Mouse (Mus musculus) heart, embryonic 11.5 days (tissue): ENCODE data around the gene Mpped2. TPM values are rescaled to one million over a fixed set of nuclear protein-coding genes. Genes with fewer than 3 reads are reported as not detected.
A peak's percentile ranks its signal among the peaks of the same experiment; 100 is the strongest.

ENCODE experiments used
- ATAC-seq: fragments of 200-750 bp; cut with Nextera tagmentation; replicated peaks from 2 replicates; pipeline ENCODE4 v1.8.0; 2017; ENCODE audit warnings: moderate library complexity; ENCODE audit not compliant: insufficient number of reproducible peaks, low FRiP score, low TSS enrichment
- H3K27ac ChIP-seq: fragments of 300-500 bp; sonication (generic); 2 replicates; pipeline ENCODE4 v1.5.1; 2014; ENCODE audit warnings: mild to moderate bottlenecking, low read depth, low read length
- H3K27me3 ChIP-seq: fragments of 300-500 bp; sonication (generic); 2 replicates; pipeline ENCODE4 v1.6.1; 2014; ENCODE audit warnings: mild to moderate bottlenecking, low read length, mixed read lengths; ENCODE audit not compliant: control insufficient read depth, insufficient read depth
- H3K36me3 ChIP-seq: fragments of 300-500 bp; sonication (generic); 2 replicates; pipeline ENCODE4 v1.6.1; 2014; ENCODE audit warnings: mild to moderate bottlenecking, low read length, moderate library complexity, mixed read lengths; ENCODE audit not compliant: control insufficient read depth, insufficient read depth
- H3K4me1 ChIP-seq: fragments of 300-500 bp; sonication (generic); 2 replicates; pipeline ENCODE4 v1.6.1; 2014; ENCODE audit warnings: low read length; ENCODE audit not compliant: control insufficient read depth, insufficient read depth
- H3K4me2 ChIP-seq: fragments of 300-500 bp; sonication (generic); 2 replicates; pipeline ENCODE4 v1.6.1; 2014; ENCODE audit warnings: mild to moderate bottlenecking, moderate library complexity
- H3K4me3 ChIP-seq: fragments of 300-500 bp; sonication (generic); 2 replicates; pipeline ENCODE4 v1.5.1; 2014; ENCODE audit warnings: low read depth, low read length
- H3K9ac ChIP-seq: fragments of 300-500 bp; sonication (generic); 2 replicates; pipeline ENCODE4 v1.6.1; 2014; ENCODE audit warnings: mild to moderate bottlenecking, low read depth, low read length, moderate library complexity
- H3K9me3 ChIP-seq: fragments of 300-500 bp; sonication (generic); replicated peaks from 2 replicates; pipeline ENCODE4 v1.6.1; 2016; ENCODE audit warnings: low read length; ENCODE audit not compliant: control insufficient read depth
- WGBS: fragments of 180-500 bp; shearing (Covaris S2); extraction: QIAGEN DNeasy Blood & Tissue Kit; methylation state at CpG from one replicate; pipeline ENCODE4 v1.1.7; 2014; ENCODE audit not compliant: insufficient replicate concordance; 5-methylcytosine and 5-hydroxymethylcytosine counted together
- polyA plus RNA-seq: library from polyadenylated mRNA; unstranded; fragments of >200 nt; fragmentation: Nextera tagmentation; extraction: Ambion mirVana; gene quantifications from 2 replicates; pipeline ENCODE4 v1.2.1, GENCODE M21; 2014

The Mpped2 gene
- polyA plus RNA-seq = 124 and 126 TPM in 2 replicates

GRCm38 (mm10) chr2:106692783-106693701 is at the start of gene Mpped2:
Gene Mpped2, plus strand, starts transcription at chr2:106693269.
- no peaks in the 10 kb centered on the region for H3K9me3 ChIP-seq
- H3K36me3 ChIP-seq = no peaks in the 10 kb centered on the region
- peak within 1 kb of the TSS; percentile 92 for H3K4me2 ChIP-seq
- no peaks in the 10 kb centered on the region for H3K27me3 ChIP-seq
- WGBS = under 1% methylated on average over 56 of the region's 56 CpGs
- H3K27ac ChIP-seq = peak within 1 kb of the TSS; percentile 94
- peak; percentile 54 for ATAC-seq
- peak within 1 kb of the TSS; percentile 91 for H3K9ac ChIP-seq
- H3K4me3 ChIP-seq = peak within 1 kb of the TSS; percentile 75
- peaks cover 12% of the 10 kb centered on the region; the same call in 1 of the 2 replicates for H3K4me1 ChIP-seq

GRCm38 (mm10) chr2:106644782-106645181 is 48.3 kb upstream of the Mpped2 start:
- ATAC-seq = no peak
- no peak overlapping the region for H3K4me3 ChIP-seq
- no peak overlapping the region for H3K27ac ChIP-seq
- no peak overlapping the region for H3K9ac ChIP-seq
- H3K4me1 ChIP-seq = no peaks in the 10 kb centered on the region
- H3K4me2 ChIP-seq = no peak overlapping the region
- 81% methylated on average over 3 of the region's 3 CpGs for WGBS
- H3K27me3 ChIP-seq = no peaks in the 10 kb centered on the region
- H3K36me3 ChIP-seq = no peaks in the 10 kb centered on the region
- H3K9me3 ChIP-seq = no peaks in the 10 kb centered on the region

- peaks cover 5% of the 10 kb centered on the region; the same call in 1 of the 2 replicates for H3K4me1 ChIP-seq
- peak overlapping the region; percentile 48 for H3K4me3 ChIP-seq
- H3K9ac ChIP-seq = peak overlapping the region; percentile 72
- ATAC-seq = peak; percentile 82
- H3K4me2 ChIP-seq = peak overlapping the region; percentile 69
- no peaks in the 10 kb centered on the region for H3K36me3 ChIP-seq
- 6% methylated on average over 25 of the region's 25 CpGs for WGBS
- no peaks in the 10 kb centered on the region for H3K9me3 ChIP-seq
- H3K27ac ChIP-seq = peak overlapping the region; percentile 81
- no peaks in the 10 kb centered on the region for H3K27me3 ChIP-seq
Observed at GRCm38 (mm10) chr2:106649686-106650570, 43.1 kb upstream of the Mpped2 start.

- no peaks in the 10 kb centered on the region for H3K9me3 ChIP-seq
- H3K4me3 ChIP-seq = no peak overlapping the region
- peaks cover 12% of the 10 kb centered on the region for H3K4me1 ChIP-seq
- peak; percentile 83 for ATAC-seq
- peak overlapping the region; percentile 9 for H3K4me2 ChIP-seq
- no peak overlapping the region for H3K9ac ChIP-seq
- WGBS = 31% methylated on average over 8 of the region's 8 CpGs
- no peaks in the 10 kb centered on the region for H3K27me3 ChIP-seq
- peak overlapping the region; percentile 67; the same call in 1 of the 2 replicates for H3K27ac ChIP-seq
- no peaks in the 10 kb centered on the region for H3K36me3 ChIP-seq
Observed at GRCm38 (mm10) chr2:106652151-106652550, 40.9 kb upstream of the Mpped2 start.

GRCm38 (mm10) chr2:106652741-106653140 is 40.3 kb upstream of the Mpped2 start:
- Histone ChIP-seq H3K36me3 (no peaks in the 10 kb centered on the region), H3K27ac (peak overlapping the region; percentile 67; the same call in 1 of the 2 replicates), H3K4me3 (no peak overlapping the region), H3K9me3 (no peaks in the 10 kb centered on the region), H3K4me1 (peaks cover 16% of the 10 kb centered on the region), H3K9ac (no peak overlapping the region), H3K4me2 (peak overlapping the region; percentile 9; the same call in 1 of the 2 replicates), H3K27me3 (no peaks in the 10 kb centered on the region)
- WGBS = 48% methylated on average over 4 of the region's 4 CpGs
- peak; percentile 29; the same call in 1 of the 2 replicates for ATAC-seq

GRCm38 (mm10) chr2:106653261-106653660 is 39.8 kb upstream of the Mpped2 start:
- H3K27ac ChIP-seq = no peak overlapping the region
- H3K27me3 ChIP-seq = no peaks in the 10 kb centered on the region
- ATAC-seq = no peak
- H3K36me3 ChIP-seq = no peaks in the 10 kb centered on the region
- H3K9ac ChIP-seq = no peak overlapping the region
- H3K4me2 ChIP-seq = no peak overlapping the region
- H3K4me1 ChIP-seq = peaks cover 16% of the 10 kb centered on the region
- no peaks in the 10 kb centered on the region for H3K9me3 ChIP-seq
- WGBS = 82% methylated on average over 4 of the region's 4 CpGs
- H3K4me3 ChIP-seq = no peak overlapping the region

- no peak for ATAC-seq
- 76% methylated on average over 4 of the region's 4 CpGs for WGBS
- Histone ChIP-seq H3K36me3 (no peaks in the 10 kb centered on the region), H3K27me3 (no peaks in the 10 kb centered on the region), H3K4me1 (peaks cover 16% of the 10 kb centered on the region), H3K9me3 (no peaks in the 10 kb centered on the region), H3K4me3 (no peak overlapping the region), H3K9ac (no peak overlapping the region), H3K4me2 (no peak overlapping the region), H3K27ac (0 out of 2 replicates have a peak overlapping the region, but pooled peaks have one; percentile 1)
Observed at GRCm38 (mm10) chr2:106655271-106655670, 37.8 kb upstream of the Mpped2 start.

GRCm38 (mm10) chr2:106665271-106665670 is 27.8 kb upstream of the Mpped2 start:
- WGBS = 60% methylated on average over 11 of the region's 11 CpGs
- Histone ChIP-seq H3K9me3 (no peaks in the 10 kb centered on the region), H3K4me1 (no peaks in the 10 kb centered on the region), H3K4me3 (no peak overlapping the region), H3K27ac (no peak overlapping the region), H3K9ac (no peak overlapping the region), H3K36me3 (no peaks in the 10 kb centered on the region), H3K27me3 (no peaks in the 10 kb centered on the region), H3K4me2 (no peak overlapping the region)
- ATAC-seq = no peak
